12 mouse cellular contexts compared by ENCODE assay signal in genomic region chr7:115426161-115426982, GRCm38 (mm10).
DNase-seq lines count a peak whose midpoint lies in the region; ATAC-seq and TF ChIP-seq lines count a peak whose summit lies in the region.
"Had no signal": no experiment of that assay in that cellular context is flagged by ENCODE, and none has a peak within 500 bp of the region (broad histone marks: within the 10 kb centered on the region; RNA-seq: fewer than 3 reads in every experiment).

No protein-coding gene starts in this region.

- no peak for TF ChIP-seq POLR2A in kidney, adult 2 months (IDR thresholded peaks at IDR 0.05; ENCODE audit: low read depth, low read length)

- TF ChIP-seq CTCF in kidney, adult 2 months (conservative IDR thresholded peaks at IDR 0.05; ENCODE audit: insufficient read depth, insufficient read length, low read depth, low read length): no peak

- DNase-seq in heart, adult 8-10 months (ENCODE audit: low spot score): peak; percentile 5
- DNase-seq in cerebellum, adult 18-20 months: peak; percentile 21 to 30
- DNase-seq in frontal cortex, postnatal 36 days (ENCODE audit: low spot score in 2 of 2): peak; percentile 20 to 63
- DNase-seq in right cerebral cortex, adult 18-20 months: peak; percentile 54
- no peak for DNase-seq in kidney, adult 2 months
- DNase-seq: lung, adult 2 months had no signal

- H3K9me3 ChIP-seq in heart, embryonic 11.5 days (replicated peaks; ENCODE audit: control insufficient read depth, low read length): no peaks in the 10 kb centered on the region
- no peaks in the 10 kb centered on the region for H3K9me3 ChIP-seq in kidney, embryonic 14.5 days (ENCODE audit: control insufficient read depth, low read length)
- H3K9me3 ChIP-seq: heart, embryonic 15.5 days; midbrain, embryonic 12.5 days had no signal

- H3K27ac ChIP-seq in heart, embryonic 11.5 days (ENCODE audit: low read depth, low read length): no peak overlapping the region
- no peak overlapping the region for H3K27ac ChIP-seq in kidney, embryonic 14.5 days (ENCODE audit: low read depth, low read length)
- no peak overlapping the region for H3K27ac ChIP-seq in kidney, adult 2 months (ENCODE audit: insufficient read depth, low read depth, low read length)
- H3K27ac ChIP-seq: heart, embryonic 15.5 days; midbrain, embryonic 12.5 days had no signal

- H3K4me3 ChIP-seq in heart, embryonic 11.5 days (ENCODE audit: low read depth, low read length): no peak overlapping the region
- H3K4me3 ChIP-seq in kidney, embryonic 14.5 days (ENCODE audit: low read length): no peak overlapping the region
- H3K4me3 ChIP-seq in kidney, adult 2 months (ENCODE audit: insufficient read depth, low read depth, low read length): no peak overlapping the region
- H3K4me3 ChIP-seq: heart, embryonic 15.5 days; midbrain, embryonic 12.5 days had no signal

- H3K36me3 ChIP-seq in heart, embryonic 11.5 days (ENCODE audit: control insufficient read depth, insufficient read depth, low read length): no peaks in the 10 kb centered on the region
- no peaks in the 10 kb centered on the region for H3K36me3 ChIP-seq in kidney, embryonic 14.5 days (ENCODE audit: control insufficient read depth, insufficient read depth, low read length)
- no peaks in the 10 kb centered on the region for H3K36me3 ChIP-seq in kidney, adult 2 months (ENCODE audit: control insufficient read depth, insufficient read depth, low read length)
- H3K36me3 ChIP-seq: heart, embryonic 15.5 days; midbrain, embryonic 12.5 days had no signal

- 85% methylated on average over 7 of the region's 7 CpGs for WGBS in heart, embryonic 11.5 days (ENCODE audit: insufficient replicate concordance)
- 87% methylated on average over 7 of the region's 7 CpGs for WGBS in kidney, embryonic 14.5 days
- 90% methylated on average over 7 of the region's 7 CpGs for WGBS in kidney, adult 2 months

- no peak overlapping the region for H3K9ac ChIP-seq in heart, embryonic 11.5 days (ENCODE audit: low read depth, low read length)
- no peak overlapping the region for H3K9ac ChIP-seq in kidney, embryonic 14.5 days (ENCODE audit: low read depth, low read length)
- H3K9ac ChIP-seq: heart, embryonic 15.5 days; midbrain, embryonic 12.5 days had no signal

- H3K27me3 ChIP-seq in heart, embryonic 11.5 days (ENCODE audit: control insufficient read depth, insufficient read depth, low read length): no peaks in the 10 kb centered on the region
- no peaks in the 10 kb centered on the region for H3K27me3 ChIP-seq in kidney, embryonic 14.5 days (ENCODE audit: control insufficient read depth, insufficient read depth, low read length)
- H3K27me3 ChIP-seq in kidney, adult 2 months (replicated peaks; ENCODE audit: control insufficient read depth, insufficient read depth, low read length): no peaks in the 10 kb centered on the region
- H3K27me3 ChIP-seq: heart, embryonic 15.5 days had no signal

- H3K4me1 ChIP-seq in heart, embryonic 11.5 days (ENCODE audit: control insufficient read depth, insufficient read depth, low read length): no peaks in the 10 kb centered on the region; the same call in 1 of the 2 replicates
- no peaks in the 10 kb centered on the region for H3K4me1 ChIP-seq in kidney, embryonic 14.5 days (ENCODE audit: control insufficient read depth, insufficient read depth, low read length)
- no peaks in the 10 kb centered on the region for H3K4me1 ChIP-seq in kidney, adult 2 months (ENCODE audit: control insufficient read depth, insufficient read depth, low read length)
- H3K4me1 ChIP-seq: heart, embryonic 15.5 days had no signal

- ATAC-seq in heart, embryonic 11.5 days (replicated peaks; ENCODE audit: insufficient number of reproducible peaks, low FRiP score, low TSS enrichment): no peak
- ATAC-seq in megakaryocyte-erythroid progenitor cell, adult 5-6 weeks (replicated peaks; ENCODE audit: low FRiP score, low TSS enrichment, poor library complexity, severe bottlenecking): no peak
- ATAC-seq in kidney, embryonic 14.5 days (ENCODE audit: low FRiP score, low TSS enrichment): no peak
- ATAC-seq: inflammation-experienced regulatory T-cells, adult 6 months had no signal

- H3K4me2 ChIP-seq in heart, embryonic 11.5 days: no peak overlapping the region
- no peak overlapping the region for H3K4me2 ChIP-seq in kidney, embryonic 14.5 days (replicated peaks; ENCODE audit: low read depth, low read length)
- H3K4me2 ChIP-seq: heart, embryonic 15.5 days; midbrain, embryonic 12.5 days had no signal
